ENCODE assay signal across 17 mouse cellular contexts in genomic region chr8:126678004-126678751, GRCm38 (mm10).
A peak's percentile ranks its signal among the peaks of the same experiment; 100 is the strongest.
DNase-seq lines count a peak whose midpoint lies in the region; ATAC-seq and TF ChIP-seq lines count a peak whose summit lies in the region.
"Had no signal": no experiment of that assay in that cellular context is flagged by ENCODE, and none has a peak within 500 bp of the region (broad histone marks: within the 10 kb centered on the region; RNA-seq: fewer than 3 reads in every experiment).

No protein-coding gene starts in this region.

- H3K27ac ChIP-seq in forebrain, postnatal 0 days (ENCODE audit: low read depth, low read length): peak overlapping the region; percentile 62
- H3K27ac ChIP-seq in midbrain, embryonic 14.5 days (replicated peaks; ENCODE audit: low read depth, low read length): peak overlapping the region; percentile 83
- no peak overlapping the region for H3K27ac ChIP-seq in lung, postnatal 0 days (ENCODE audit: low read length)
- no peak overlapping the region for H3K27ac ChIP-seq in left cerebral cortex, adult 2 months
- H3K27ac ChIP-seq: embryonic facial prominence, embryonic 10.5 days; heart, embryonic 10.5 days; limb, embryonic 15.5 days had no signal

- no peaks in the 10 kb centered on the region for H3K27me3 ChIP-seq in forebrain, postnatal 0 days (ENCODE audit: insufficient read depth, low read length)
- no peaks in the 10 kb centered on the region for H3K27me3 ChIP-seq in midbrain, embryonic 14.5 days (ENCODE audit: control insufficient read depth, insufficient read depth, low read length)
- H3K27me3 ChIP-seq in lung, postnatal 0 days (replicated peaks; ENCODE audit: insufficient read depth, low read length): no peaks in the 10 kb centered on the region
- H3K27me3 ChIP-seq: limb, embryonic 15.5 days had no signal

- intact Hi-C loops in left cerebral cortex, adult 2 months (cut with DNase I): no loop called here

- H3K4me1 ChIP-seq in forebrain, postnatal 0 days (ENCODE audit: insufficient read depth): peaks cover 8% of the 10 kb centered on the region
- peaks cover 20% of the 10 kb centered on the region for H3K4me1 ChIP-seq in midbrain, embryonic 14.5 days (ENCODE audit: control insufficient read depth, insufficient read depth, low read length)
- H3K4me1 ChIP-seq in lung, postnatal 0 days (ENCODE audit: insufficient read depth, low read depth, low read length): peaks cover 9% of the 10 kb centered on the region; the same call in 1 of the 2 replicates

- no peaks in the 10 kb centered on the region for H3K9me3 ChIP-seq in forebrain, postnatal 0 days (ENCODE audit: low read length)
- no peaks in the 10 kb centered on the region for H3K9me3 ChIP-seq in midbrain, embryonic 14.5 days (ENCODE audit: control insufficient read depth, low read length)
- no peaks in the 10 kb centered on the region for H3K9me3 ChIP-seq in lung, postnatal 0 days (ENCODE audit: low read length)
- H3K9me3 ChIP-seq: embryonic facial prominence, embryonic 10.5 days; heart, embryonic 10.5 days; limb, embryonic 15.5 days had no signal

- TF ChIP-seq EP300 in lung, postnatal 0 days (IDR thresholded peaks at IDR 0.05): no peak

- peak; percentile 83 for ATAC-seq in forebrain, postnatal 0 days
- peak; percentile 55; the same call in 1 of the 2 replicates for ATAC-seq in midbrain, embryonic 14.5 days (ENCODE audit: low FRiP score, low TSS enrichment)
- no peak for ATAC-seq in lung, postnatal 0 days
- ATAC-seq in inflammation-experienced regulatory T-cells, adult 6 months: no peak

- H3K4me2 ChIP-seq in forebrain, postnatal 0 days (ENCODE audit: low read depth): no peak overlapping the region
- H3K4me2 ChIP-seq in midbrain, embryonic 14.5 days (ENCODE audit: low read length): no peak overlapping the region; the same call in 1 of the 2 replicates
- no peak overlapping the region for H3K4me2 ChIP-seq in lung, postnatal 0 days (replicated peaks; ENCODE audit: low read depth, low read length)
- H3K4me2 ChIP-seq: limb, embryonic 15.5 days had no signal

- no peak for TF ChIP-seq CTCF in forebrain, postnatal 0 days (IDR thresholded peaks at IDR 0.05; ENCODE audit: low read depth)
- no peak for TF ChIP-seq CTCF in lung, postnatal 0 days (IDR thresholded peaks at IDR 0.05)
- no peak for TF ChIP-seq CTCF in left cerebral cortex, adult 2 months (IDR thresholded peaks at IDR 0.05)

- 60% methylated on average over 13 of the region's 13 CpGs for WGBS in forebrain, postnatal 0 days
- WGBS in midbrain, embryonic 14.5 days: 54% methylated on average over 13 of the region's 13 CpGs
- WGBS in lung, postnatal 0 days: 77% methylated on average over 13 of the region's 13 CpGs

- DNase-seq in kidney, adult 11 months: peak; percentile 33
- DNase-seq in kidney, adult 18-20 months: no peak
- peak; percentile 10 for DNase-seq in 3T3-L1 (ENCODE audit: low read depth, low spot score)
- peak; percentile 85 for DNase-seq in forebrain, postnatal 0 days
- DNase-seq in midbrain, embryonic 14.5 days: peak; percentile 91
- DNase-seq in lung, postnatal 0 days (ENCODE audit: low spot score): no peak
- DNase-seq in left cerebral cortex, adult 2 months (ENCODE audit: extremely low spot score in 1 of 2, low spot score in 2 of 2): no peak
- DNase-seq: adrenal gland, postnatal 10 days; B cell, adult 2 months; cerebellum, postnatal 14 days; lung, adult 18-20 months; thymus, postnatal 36 days had no signal

- H3K9ac ChIP-seq in forebrain, postnatal 0 days: no peak overlapping the region; the same call in 1 of the 2 replicates
- H3K9ac ChIP-seq in midbrain, embryonic 14.5 days (replicated peaks; ENCODE audit: low read length): peak overlapping the region; percentile 26; the same call in 1 of the 2 replicates
- H3K9ac ChIP-seq in lung, postnatal 0 days (replicated peaks; ENCODE audit: low read depth): no peak overlapping the region
- H3K9ac ChIP-seq: limb, embryonic 15.5 days had no signal

- no peak overlapping the region for H3K4me3 ChIP-seq in forebrain, postnatal 0 days (ENCODE audit: low read depth, low read length)
- no peak overlapping the region for H3K4me3 ChIP-seq in midbrain, embryonic 14.5 days (replicated peaks; ENCODE audit: low read depth, low read length)
- H3K4me3 ChIP-seq in lung, postnatal 0 days (ENCODE audit: low read depth, low read length): no peak overlapping the region
- no peak overlapping the region for H3K4me3 ChIP-seq in left cerebral cortex, adult 2 months
- H3K4me3 ChIP-seq: embryonic facial prominence, embryonic 10.5 days; heart, embryonic 10.5 days; limb, embryonic 15.5 days; myocyte had no signal

- H3K36me3 ChIP-seq in forebrain, postnatal 0 days (ENCODE audit: insufficient read depth): no peaks in the 10 kb centered on the region
- no peaks in the 10 kb centered on the region for H3K36me3 ChIP-seq in midbrain, embryonic 14.5 days (ENCODE audit: control insufficient read depth, insufficient read depth, low read length)
- no peaks in the 10 kb centered on the region for H3K36me3 ChIP-seq in lung, postnatal 0 days (ENCODE audit: insufficient read depth, low read length)
- H3K36me3 ChIP-seq: embryonic facial prominence, embryonic 10.5 days; heart, embryonic 10.5 days; limb, embryonic 15.5 days had no signal

Comparison
In these comparisons a context has a peak if more than half of its experiments do, and no peak if none do; other contexts are left out.
1. DNase-seq: peak in kidney, adult 11 months (single experiment), 3T3-L1 (single experiment), forebrain, postnatal 0 days (single experiment) and midbrain, embryonic 14.5 days (single experiment); none in kidney, adult 18-20 months (single experiment), lung, postnatal 0 days (single experiment) and left cerebral cortex, adult 2 months (0 of 2).
2. ATAC-seq: peak in forebrain, postnatal 0 days (single experiment) and midbrain, embryonic 14.5 days (single experiment); none in lung, postnatal 0 days (single experiment) and inflammation-experienced regulatory T-cells, adult 6 months (single experiment).
3. H3K27ac ChIP-seq: peak in forebrain, postnatal 0 days (single experiment) and midbrain, embryonic 14.5 days (single experiment); none in lung, postnatal 0 days (single experiment) and left cerebral cortex, adult 2 months (single experiment).